Mouse (Mus musculus): ENCODE measurements around the gene Pkd1l2. TPM values are rescaled to one million over a fixed set of nuclear protein-coding genes. Genes with fewer than 3 reads are reported as not detected.

Pkd1l2 gene
- total RNA-seq, 2 experiments from 2014 or later = 0.04 TPM

DNA sequence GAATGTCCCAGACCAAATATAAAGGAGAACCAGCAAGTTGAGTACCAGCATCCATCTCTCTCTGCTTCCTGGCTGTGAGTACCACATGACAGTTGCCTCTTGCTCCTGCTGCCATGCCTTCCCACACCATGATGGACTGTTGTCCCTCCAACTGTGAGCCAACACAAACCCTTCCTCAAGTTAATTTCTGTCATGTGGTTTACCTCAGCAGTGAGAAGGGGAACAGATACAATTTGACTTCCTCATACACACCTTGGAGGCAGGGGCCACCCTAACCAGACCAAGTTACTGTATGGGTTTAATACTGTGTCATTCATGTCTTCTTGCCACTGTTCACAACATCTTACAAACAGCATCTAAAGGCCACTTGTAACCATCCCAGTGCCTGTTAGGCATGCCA, 4.8 kb upstream of the Pkd1l2 start:
- no peak for ATAC-seq (ENCODE audit: poor library complexity, severe bottlenecking)

DNA sequence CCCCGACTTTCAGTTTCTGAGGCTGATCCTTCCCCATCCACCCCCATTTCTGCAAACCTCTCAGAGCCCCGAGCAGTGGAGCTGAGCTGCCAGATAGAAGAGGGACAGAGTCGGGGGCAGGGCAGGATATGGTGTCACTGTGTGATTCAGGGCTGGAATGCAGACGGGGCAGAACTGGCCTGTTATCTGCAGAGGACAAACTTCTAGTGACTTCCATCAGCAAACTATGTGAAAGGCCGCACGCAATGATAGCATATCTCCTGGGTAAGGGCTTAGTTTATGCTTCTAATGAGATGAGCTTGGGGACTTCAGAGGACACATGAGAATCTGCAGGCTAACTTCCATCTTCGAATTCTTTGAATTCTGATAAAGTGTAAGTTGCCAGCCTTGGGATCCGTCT, 3.3 kb upstream of the Pkd1l2 start:
- ATAC-seq (ENCODE audit: poor library complexity, severe bottlenecking) = peak; percentile 63

DNA sequence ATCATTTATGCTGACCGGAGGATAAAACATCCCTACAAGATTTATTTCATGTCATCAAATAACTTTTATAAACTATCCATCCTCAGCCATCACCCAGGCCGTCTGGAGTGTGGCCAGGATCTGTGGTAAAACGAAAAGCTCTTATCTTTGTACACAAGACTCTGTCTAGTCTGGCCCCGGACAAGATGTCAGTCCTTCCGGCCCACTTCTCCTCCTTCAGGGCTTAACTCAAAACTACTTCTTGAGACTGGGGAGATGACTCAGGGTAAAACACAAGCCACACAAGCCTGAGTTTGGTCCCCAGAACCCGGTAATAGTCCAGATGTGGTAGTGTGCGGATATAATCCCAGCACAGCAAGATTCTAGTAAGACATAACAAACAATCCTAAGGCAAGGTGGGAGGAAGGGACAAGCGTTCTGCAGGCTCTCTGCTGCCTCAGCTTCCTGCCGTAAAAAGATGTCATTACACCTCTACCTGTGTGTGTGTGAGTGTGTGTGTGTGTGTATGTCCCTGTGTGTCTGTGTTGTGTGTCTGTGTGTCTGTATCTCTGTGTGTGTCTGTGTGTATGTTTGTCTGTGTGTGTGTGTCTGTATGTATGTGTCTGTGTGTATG, 804 bp upstream of the Pkd1l2 start:
- ATAC-seq (ENCODE audit: poor library complexity, severe bottlenecking) = 0 out of 2 replicates have a peak, but pooled peaks have one; percentile 22

- peak; percentile 79 for ATAC-seq (ENCODE audit: poor library complexity, severe bottlenecking)
These were observed 2.6 kb downstream of the Pkd1l2 start for GRCm38 (mm10) chr8:117079652-117080051.

GRCm38 (mm10) chr8:117078367-117078926, 3.8 kb downstream of the Pkd1l2 start:
- ATAC-seq (ENCODE audit: poor library complexity, severe bottlenecking) = no peak

- ATAC-seq (ENCODE audit: poor library complexity, severe bottlenecking) = peak; percentile 75
These were observed 7.7 kb downstream of the Pkd1l2 start for GRCm38 (mm10) chr8:117074350-117075182.

DNA sequence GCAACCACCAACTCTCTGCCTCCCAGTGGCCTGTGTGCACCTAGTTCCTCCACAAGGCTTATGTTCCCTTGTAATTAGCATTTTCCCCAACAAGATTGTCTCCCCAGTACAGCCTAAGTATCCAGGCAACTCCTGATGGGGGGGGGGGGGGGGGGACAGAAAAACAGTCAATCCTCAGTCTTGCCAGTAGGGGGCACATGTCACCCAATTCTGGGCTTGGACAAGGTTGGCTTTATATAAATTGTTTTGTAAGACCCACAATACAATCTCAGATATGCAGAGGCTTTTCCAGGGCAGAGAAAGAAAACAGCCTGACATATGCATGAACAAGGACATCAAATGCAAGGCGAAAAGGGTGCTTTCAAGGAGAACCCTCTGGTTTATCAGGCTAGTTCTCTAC, 12.5 kb downstream of the Pkd1l2 start:
- no peak for ATAC-seq (ENCODE audit: poor library complexity, severe bottlenecking)

DNA sequence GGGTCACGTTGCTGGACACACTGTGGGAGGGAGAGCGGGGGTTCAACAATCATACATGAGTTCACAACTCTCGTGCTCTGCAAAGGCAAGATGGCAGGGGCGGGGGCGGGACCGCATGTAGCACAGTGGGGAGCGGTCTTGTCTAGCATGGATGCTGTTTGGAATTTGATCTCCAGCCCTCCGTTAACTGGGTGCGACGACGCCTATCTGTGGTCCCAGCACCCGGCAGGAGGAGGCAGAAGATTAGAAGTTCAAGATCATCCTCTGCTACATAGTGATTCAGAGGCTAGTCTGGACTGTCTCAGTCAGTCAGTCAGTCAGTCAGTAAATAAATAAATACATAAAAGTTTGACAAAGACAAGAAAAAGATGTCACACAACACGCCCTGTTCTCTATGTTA, 14.0 kb downstream of the Pkd1l2 start:
- ATAC-seq (ENCODE audit: poor library complexity, severe bottlenecking) = no peak

- no peak for ATAC-seq (ENCODE audit: poor library complexity, severe bottlenecking)
These were observed 14.9 kb downstream of the Pkd1l2 start for GRCm38 (mm10) chr8:117067396-117067795.

DNA sequence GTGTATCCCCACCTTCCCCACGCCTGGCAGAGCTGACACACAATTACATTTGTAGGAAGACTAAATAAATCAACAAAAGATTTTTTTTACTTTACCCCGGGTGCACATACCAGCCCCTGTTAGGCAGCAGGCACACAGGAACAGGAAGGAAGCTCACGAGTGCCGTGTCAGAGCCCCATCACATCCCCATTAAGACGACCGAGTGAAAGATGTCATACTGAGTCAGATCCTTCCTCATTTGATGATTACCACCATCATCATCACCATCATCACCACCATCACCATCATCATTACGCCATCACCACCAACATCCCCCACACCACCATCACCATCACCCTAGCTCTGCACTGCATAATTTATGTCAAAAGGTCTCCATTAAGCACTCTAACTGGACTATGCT, 15.3 kb downstream of the Pkd1l2 start:
- peak; percentile 92 for ATAC-seq (ENCODE audit: poor library complexity, severe bottlenecking)

- no peak for ATAC-seq (ENCODE audit: poor library complexity, severe bottlenecking)
These were observed 20.9 kb downstream of the Pkd1l2 start for GRCm38 (mm10) chr8:117061180-117061880.

DNA sequence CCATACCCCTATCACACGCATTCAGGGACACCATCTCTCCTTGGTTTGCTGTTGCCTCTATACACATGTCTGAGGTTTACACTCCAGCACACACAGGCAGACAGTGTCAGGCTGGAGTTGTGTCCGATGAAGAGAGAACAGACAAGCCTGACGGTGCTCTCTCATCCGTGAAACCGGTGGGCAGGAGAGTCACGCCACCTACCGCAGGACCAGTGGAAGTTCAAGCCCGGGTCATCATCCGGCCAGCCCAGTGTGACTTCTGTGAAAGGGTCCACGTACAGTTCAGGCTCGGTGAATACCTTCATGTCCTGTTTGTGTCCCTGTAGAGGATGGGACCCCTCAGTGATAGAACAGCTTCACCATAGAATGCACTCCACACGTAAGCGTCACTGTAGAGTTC, 21.9 kb downstream of the Pkd1l2 start:
- ATAC-seq (ENCODE audit: poor library complexity, severe bottlenecking) = no peak

- ATAC-seq (ENCODE audit: poor library complexity, severe bottlenecking) = no peak
These were observed 23.2 kb downstream of the Pkd1l2 start for GRCm38 (mm10) chr8:117059021-117059420.

GRCm38 (mm10) chr8:117055097-117055496, 27.2 kb downstream of the Pkd1l2 start:
- peak; percentile 89 for ATAC-seq (ENCODE audit: poor library complexity, severe bottlenecking)

DNA sequence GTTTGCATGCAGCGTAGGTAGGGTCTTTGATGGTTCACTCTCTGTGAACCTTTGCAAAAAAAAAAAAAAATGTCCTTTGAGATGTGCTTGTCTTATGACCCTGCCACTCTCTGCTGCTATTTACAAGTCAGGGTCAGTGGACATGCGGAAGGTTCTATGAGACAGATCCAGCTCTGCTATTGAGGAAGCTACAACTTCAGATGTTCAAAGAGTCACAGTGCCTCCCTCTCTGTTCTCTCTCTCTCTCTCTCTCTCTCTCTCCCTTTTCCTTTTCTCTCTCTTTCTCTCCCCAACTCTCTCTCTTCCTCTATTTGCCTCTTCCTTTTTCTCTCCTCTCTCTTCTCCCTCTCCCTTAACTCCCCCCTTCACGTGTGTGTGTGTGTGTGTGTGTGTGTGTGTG, 28.1 kb downstream of the Pkd1l2 start:
- ATAC-seq (ENCODE audit: poor library complexity, severe bottlenecking) = no peak

GRCm38 (mm10) chr8:117053135-117054079, 28.8 kb downstream of the Pkd1l2 start:
- no peak for ATAC-seq (ENCODE audit: poor library complexity, severe bottlenecking)

GRCm38 (mm10) chr8:117051316-117051715, 30.9 kb downstream of the Pkd1l2 start:
- no peak for ATAC-seq (ENCODE audit: poor library complexity, severe bottlenecking)

DNA sequence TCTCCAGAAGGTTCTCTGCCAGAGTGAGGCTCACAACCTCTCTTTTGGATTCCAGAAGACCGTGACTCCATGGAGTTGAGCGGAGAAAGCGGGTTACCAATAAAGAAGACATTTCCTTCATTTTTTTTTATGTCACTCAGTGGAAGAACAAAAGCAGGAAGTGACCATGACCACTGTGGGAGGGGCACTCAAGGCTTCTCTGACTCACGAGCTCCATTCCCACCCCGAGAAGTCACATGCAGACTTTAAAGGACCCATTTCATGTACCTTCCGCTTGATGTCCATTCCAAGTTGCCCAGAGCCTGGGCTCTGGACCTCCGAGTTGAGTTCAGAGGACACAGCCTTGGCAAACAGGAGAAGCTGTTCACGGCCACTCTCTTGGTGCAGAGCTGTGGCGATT, 31.5 kb downstream of the Pkd1l2 start:
- ATAC-seq (ENCODE audit: poor library complexity, severe bottlenecking) = peak; percentile 61

- ATAC-seq (ENCODE audit: poor library complexity, severe bottlenecking) = no peak
These were observed 32.8 kb downstream of the Pkd1l2 start for GRCm38 (mm10) chr8:117049444-117049843.

GRCm38 (mm10) chr8:117043584-117043983, 38.7 kb downstream of the Pkd1l2 start:
- peak; percentile 40; the same call in 1 of the 2 replicates for ATAC-seq (ENCODE audit: poor library complexity, severe bottlenecking)

Measured in megakaryocyte, adult 5-6 weeks (primary cell).